Mouse (Mus musculus) myocyte (in vitro differentiated cells): ENCODE results near the gene Efcab5.

Experiments used
- MYOD1 ChIP-seq, 3 experiments: IDR thresholded peaks; one replicate each; pipeline ENCODE4 v1.6.1; 2011; ENCODE audit warnings: control low read depth in 2 of 3, low read depth in 2 of 3, mild to moderate bottlenecking in 2 of 3, moderate library complexity in 1 of 3; ENCODE audit not compliant: insufficient read length in 2 of 3, control insufficient read depth in 1 of 3
- POLR2A ChIP-seq: IDR thresholded peaks from one replicate; pipeline ENCODE4 v1.6.1; 2011; ENCODE audit warnings: low read depth, mild to moderate bottlenecking, control low read depth, moderate library complexity; ENCODE audit not compliant: insufficient read length
- POLR2AphosphoS2 ChIP-seq: IDR thresholded peaks from one replicate; pipeline ENCODE4 v1.6.1; 2011; ENCODE audit warnings: low read depth, control low read depth; ENCODE audit not compliant: insufficient read length
- USF1 ChIP-seq: IDR thresholded peaks from one replicate; pipeline ENCODE4 v1.6.1; 2011; ENCODE audit warnings: low read depth, mild to moderate bottlenecking, control low read depth, moderate library complexity

DNA sequence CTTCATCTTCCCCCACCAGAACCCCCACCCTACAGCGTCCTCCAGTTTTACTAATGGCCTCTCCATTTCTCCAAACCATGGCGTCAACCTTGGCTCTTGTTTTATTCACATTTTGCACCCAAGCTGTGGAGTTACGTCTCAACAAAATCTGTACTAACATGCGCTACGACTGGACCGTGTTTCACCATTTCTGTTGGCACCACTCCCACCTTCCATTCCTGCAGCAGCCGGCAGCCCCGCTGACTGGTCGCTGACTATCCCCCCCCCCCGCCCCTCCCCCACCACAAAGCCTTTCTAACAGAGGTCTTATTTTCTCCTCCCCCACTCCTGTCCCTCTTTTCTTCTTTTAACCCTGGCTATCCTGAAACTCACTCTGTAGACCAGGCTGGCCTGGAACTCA, 93.6 kb downstream of the Efcab5 start:
- no peak for TF ChIP-seq USF1
- TF ChIP-seq POLR2A = no peak
- no peak for TF ChIP-seq MYOD1 (IDR thresholded peaks at IDR 0.05; ENCODE audit: control insufficient read depth in 1 of 3, insufficient read length in 2 of 3, low read depth in 2 of 3)
- no peak for TF ChIP-seq POLR2AphosphoS2
